Mouse (Mus musculus): ENCODE results near the gene Rgs7.

GRCm38 (mm10) chr1:175040038-175040437 is 452.3 kb downstream of the Rgs7 start:
- TF ChIP-seq POLR2A (IDR thresholded peaks at IDR 0.05; ENCODE audit: low read depth, low read length), result no peak
- no peak for TF ChIP-seq CTCF (conservative IDR thresholded peaks at IDR 0.05; ENCODE audit: insufficient read depth, insufficient read length, low read depth, low read length)
